Mouse (Mus musculus): ENCODE measurements at regions not wholly inside any gene's neighbourhood (a gene's known extent, or its start where the extent isn't known, plus 50 kb on each side); places are given as distances from the start of the nearest gene placed in this dataset.

GRCm38 (mm10) chr13:60110079-60110846 lies 66.9 kb downstream of the Gas1 start:
- TF ChIP-seq ZNF384 (IDR thresholded peaks at IDR 0.05; ENCODE audit: low read depth, low read length) = no peak
- TF ChIP-seq MAFK (IDR thresholded peaks at IDR 0.05; ENCODE audit: insufficient read depth, low read depth, low read length) = no peak
